Mouse (Mus musculus): Measurements from ENCODE around the gene Gnaz. TPM values are rescaled to one million over a fixed set of nuclear protein-coding genes. Genes with fewer than 3 reads are reported as not detected.

Gnaz gene
- polyA plus RNA-seq, 1 experiment from 2014 or later = 12.2 TPM

Other genes starting within 250 kb of the Gnaz start
- gene Rsph14, start 65.4 kb downstream of the Gnaz start, polyA plus RNA-seq (2014; fragmentation: Nextera tagmentation; extraction: Ambion mirVana) = not detected in 2 replicates
- gene Rab36, start 69.9 kb downstream of the Gnaz start, polyA plus RNA-seq (2014; fragmentation: Nextera tagmentation; extraction: Ambion mirVana) = 4.9 and 6.2 TPM in 2 replicates
- gene Bcr, start 93.4 kb downstream of the Gnaz start, polyA plus RNA-seq (2014; fragmentation: Nextera tagmentation; extraction: Ambion mirVana) = 7.6 and 9.0 TPM in 2 replicates
- gene Specc1l, start 244.9 kb downstream of the Gnaz start, polyA plus RNA-seq (2014; fragmentation: Nextera tagmentation; extraction: Ambion mirVana) = 22.8 and 23.2 TPM in 2 replicates